Mouse (Mus musculus): ENCODE results near the gene Slc7a10.

Gene Slc7a10

GRCm38 (mm10) chr7:35233861-35234260, 47.7 kb downstream of the Slc7a10 start:
- in situ Hi-C loops (cut with MboI; ENCODE audit: unreplicated experiment in 2 of 2), result loop anchor here (5.0 to 10.0 kb wide), 3 partner anchors 161 to 839 kb away; partner anchors contain the start of genes Cep89 (in 1 of the 2), Faap24 (in 1 of the 2) and Lsm14a (in 1 of the 2)

- in situ Hi-C loops (cut with MboI; ENCODE audit: unreplicated experiment in 2 of 2), result loop anchor here (5.0 to 10.0 kb wide), 3 partner anchors 160 to 840 kb away; partner anchors contain the start of genes Cep89 (in 1 of the 2), Faap24 (in 1 of the 2) and Lsm14a (in 1 of the 2)
Observed at GRCm38 (mm10) chr7:35234361-35235245, 48.4 kb downstream of the Slc7a10 start.

GRCm38 (mm10) chr7:35235308-35235707, 49.1 kb downstream of the Slc7a10 start:
- in situ Hi-C loops (cut with MboI; ENCODE audit: unreplicated experiment in 2 of 2), result loop anchor here (10.0 kb wide), 2 partner anchors 159 to 841 kb away; partner anchors contain the start of genes Cep89 (in 1 of the 2), Faap24 (in 1 of the 2) and Lsm14a (in 1 of the 2)

- in situ Hi-C loops (cut with MboI; ENCODE audit: unreplicated experiment in 2 of 2), result loop anchor here (10.0 kb wide), 2 partner anchors 157 to 843 kb away; partner anchors contain the start of genes Cep89 (in 1 of the 2), Faap24 (in 1 of the 2) and Lsm14a (in 1 of the 2)
Observed at GRCm38 (mm10) chr7:35237935-35238334, 51.8 kb downstream of the Slc7a10 start.
